Mouse (Mus musculus) cerebellum, adult 2 months (tissue): Measurements from ENCODE around the gene 1500009C09Rik. TPM values are rescaled to one million over a fixed set of nuclear protein-coding genes. Genes with fewer than 3 reads are reported as not detected.

Experiments
- DNase-seq, 2 experiments: peaks; one replicate each; pipeline ENCODE4 v3.0.0; 2021
- H3K27ac ChIP-seq: fragments of 200-500 bp; 2 replicates; pipeline ENCODE4 v1.5.1; 2012; ENCODE audit warnings: low read length, control low read depth, inconsistent platforms; ENCODE audit not compliant: insufficient read depth
- H3K27me3 ChIP-seq: fragments of 200-500 bp; 2 replicates; pipeline ENCODE4 v1.6.1; 2012; ENCODE audit warnings: inconsistent platforms, mild to moderate bottlenecking, low read length, moderate library complexity; ENCODE audit not compliant: control insufficient read depth, insufficient read depth
- H3K4me1 ChIP-seq: fragments of 200-500 bp; 2 replicates; pipeline ENCODE4 v1.6.1; 2011; ENCODE audit warnings: low read length; ENCODE audit not compliant: control insufficient read depth, insufficient read depth
- H3K4me3 ChIP-seq: fragments of 200-500 bp; replicated peaks from 2 replicates; pipeline ENCODE3; 2011; ENCODE audit warnings: mild to moderate bottlenecking, low read depth, low read length, control low read depth; ENCODE audit not compliant: insufficient read depth
- CTCF ChIP-seq: fragments of 200-500 bp; IDR thresholded peaks from 2 replicates; pipeline ENCODE4 v1.5.1; 2011; ENCODE audit warnings: low read depth, mild to moderate bottlenecking, control low read depth, low read length, moderate library complexity, borderline replicate concordance; ENCODE audit not compliant: insufficient read depth
- POLR2A ChIP-seq: fragments of 200-500 bp; IDR thresholded peaks from 2 replicates; pipeline ENCODE4 v1.6.1; 2011; ENCODE audit warnings: low read length, control low read depth, borderline replicate concordance; ENCODE audit not compliant: insufficient read depth
- WGBS: fragments of 180-500 bp; shearing (Covaris S2); methylation state at CpG from one replicate; pipeline ENCODE4 v1.1.7; 2018; 5-methylcytosine and 5-hydroxymethylcytosine counted together
- polyA plus RNA-seq: library from polyadenylated mRNA; depleted of rRNA; stranded (reverse); fragments of >200 nt; gene quantifications from 2 replicates; pipeline ENCODE4 v1.2.3, GENCODE M21; 2012

The 1500009C09Rik gene
- polyA plus RNA-seq, 1 experiment: 218 TPM

DNA sequence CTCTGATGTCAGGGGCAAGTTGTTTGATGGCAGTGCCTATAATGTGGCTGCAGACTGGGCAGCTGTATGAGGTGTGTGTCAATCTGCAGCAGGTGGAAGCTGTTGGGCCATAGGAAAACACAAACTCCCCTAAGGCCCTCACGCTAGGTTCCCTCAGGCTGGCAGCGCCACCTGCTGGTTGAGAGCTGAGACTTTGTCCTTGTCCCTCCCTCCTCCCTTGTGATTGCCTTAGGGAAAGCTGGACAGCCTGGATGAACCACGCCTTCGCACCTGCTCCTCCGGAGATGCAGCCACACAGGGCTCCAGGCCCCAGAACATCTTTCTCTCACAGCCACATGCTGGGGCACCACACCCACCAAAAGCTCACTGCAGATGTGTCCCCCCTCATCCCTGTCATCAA lies 19.0 kb downstream of the 1500009C09Rik start:
- H3K4me3 ChIP-seq: no peak overlapping the region
- TF ChIP-seq POLR2A (no peak), CTCF (peak; percentile 91)
- 1% methylated on average over 5 of the region's 5 CpGs for WGBS
- H3K4me1 ChIP-seq: peaks cover 50% of the 10 kb centered on the region
- no peak overlapping the region for H3K27ac ChIP-seq
- H3K27me3 ChIP-seq: no peaks in the 10 kb centered on the region
- peak; percentile 82 to 84 for DNase-seq

- Histone ChIP-seq H3K27me3 (no peaks in the 10 kb centered on the region), H3K4me1 (peaks cover 59% of the 10 kb centered on the region), H3K27ac (peak overlapping the region; percentile 27; the same call in 1 of the 2 replicates), H3K4me3 (no peak overlapping the region)
- WGBS: 16% methylated on average over 6 of the region's 6 CpGs
- DNase-seq: peak; percentile 63 to 78
- no peak for TF ChIP-seq POLR2A
Measured at GRCm38 (mm10) chr15:82272295-82272694, 20.1 kb downstream of the 1500009C09Rik start.

DNA sequence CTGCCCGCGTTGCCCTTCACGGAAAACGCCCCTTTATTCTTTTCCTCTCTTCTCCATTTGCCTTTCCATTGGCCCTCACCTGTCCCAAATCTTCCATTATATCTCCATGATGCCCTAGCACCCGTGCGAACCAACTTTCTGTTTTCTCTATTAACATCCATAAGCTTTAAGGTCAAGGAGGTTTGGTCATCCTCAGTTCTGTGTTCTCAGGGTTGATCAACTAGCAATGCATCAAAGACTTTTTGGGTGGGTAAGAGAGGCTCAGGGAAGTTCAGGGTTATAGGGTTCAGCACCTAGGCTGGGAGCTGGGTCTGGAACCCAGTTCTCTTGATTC lies 22.4 kb downstream of the 1500009C09Rik start, which contains the start of gene Sept3:
Gene Sept3 (plus strand): TSS at position 301 of the 334 bp plus-strand sequence.
- WGBS: 19% methylated on average over 6 of the region's 6 CpGs
- TF ChIP-seq POLR2A (no peak), CTCF (no peak)

DNA sequence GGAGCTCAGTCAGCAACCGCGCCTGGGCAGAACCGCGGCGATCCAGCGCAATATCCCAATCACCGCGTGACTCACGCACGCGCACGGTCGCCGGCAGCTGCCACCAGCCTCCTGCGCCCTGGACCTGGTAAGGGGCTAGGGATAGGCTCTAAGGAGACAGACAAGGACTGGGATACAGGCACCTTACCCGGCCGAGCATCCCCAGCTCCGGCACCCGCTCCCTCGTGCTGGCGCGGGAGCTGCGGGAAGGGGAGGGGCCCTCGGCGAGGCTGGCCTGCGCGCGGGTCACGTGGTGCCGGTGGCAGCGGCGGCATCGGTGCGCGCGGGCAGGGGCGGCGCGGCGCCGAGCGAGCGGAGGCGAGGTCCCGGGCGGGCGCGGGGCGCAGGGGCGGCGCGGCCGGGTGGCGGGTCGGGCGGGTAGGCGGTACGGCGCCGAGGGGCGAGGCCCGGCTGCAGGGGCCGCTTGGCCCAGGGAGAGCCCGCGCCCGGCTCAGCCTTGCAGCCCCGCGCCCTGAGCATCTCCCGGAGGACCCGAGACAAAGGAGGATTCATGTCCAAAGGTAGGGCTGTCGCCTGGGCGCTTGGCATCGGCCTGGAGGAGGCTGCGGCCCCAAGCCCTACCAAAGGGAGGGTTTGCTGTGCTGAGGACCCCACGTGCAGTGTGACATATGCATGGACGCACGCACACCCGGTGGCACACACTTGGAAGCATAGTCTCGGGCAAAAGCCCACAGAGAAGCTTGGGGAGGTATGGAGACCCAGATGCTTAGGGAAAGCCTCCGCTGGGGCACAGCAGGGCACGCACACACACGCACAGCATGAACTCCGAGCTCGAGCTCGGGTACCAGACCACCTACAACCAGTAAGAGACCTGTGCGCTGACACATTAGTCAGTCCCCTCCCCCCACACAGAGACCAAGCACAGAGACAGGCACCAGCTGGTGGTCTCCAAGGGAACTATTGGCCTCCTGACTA lies 23.0 kb downstream of the 1500009C09Rik start:
- H3K4me3 ChIP-seq: peak overlapping the region; percentile 93
- under 1% methylated on average over 86 of the region's 86 CpGs for WGBS
- peak overlapping the region; percentile 93 for H3K27ac ChIP-seq
- peak; percentile 88 to 91 for DNase-seq
- peaks cover 60% of the 10 kb centered on the region for H3K4me1 ChIP-seq
- no peaks in the 10 kb centered on the region for H3K27me3 ChIP-seq
- TF ChIP-seq CTCF: no peak
- TF ChIP-seq POLR2A: peak; percentile 90

More for the DNA sequence above, 22.4 kb downstream of the 1500009C09Rik start, which contains the start of gene Sept3:
- H3K27me3 ChIP-seq: no peaks in the 10 kb centered on the region
- H3K27ac ChIP-seq: peak within 1 kb of the TSS; percentile 93
- peaks cover 64% of the 10 kb centered on the region for H3K4me1 ChIP-seq
- no peak for DNase-seq
- H3K4me3 ChIP-seq: peak within 1 kb of the TSS; percentile 93

DNA sequence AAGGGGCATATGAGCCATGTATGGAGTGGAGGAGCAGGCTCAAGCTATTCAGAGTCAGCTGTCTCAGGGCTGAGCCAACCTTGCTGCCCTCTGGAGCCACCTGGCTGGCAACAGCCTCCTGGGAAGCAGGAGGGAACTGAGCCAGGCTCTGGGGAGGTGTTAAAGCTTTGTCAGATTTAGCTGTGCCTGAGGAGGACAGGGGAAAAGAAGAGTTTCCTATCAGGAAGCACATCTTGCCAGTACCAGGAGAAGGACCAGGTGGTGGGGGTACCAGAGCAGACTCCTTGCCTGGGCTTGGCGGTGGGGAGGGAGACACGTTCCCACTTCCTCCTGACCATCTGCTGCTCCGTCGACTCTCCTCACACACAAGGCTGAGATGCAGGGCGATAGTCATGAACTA lies 25.4 kb downstream of the 1500009C09Rik start:
- TF ChIP-seq CTCF (no peak), POLR2A (peak; percentile 33; the same call in 1 of the 2 replicates)
- DNase-seq: peak; percentile 90 to 95
- WGBS: 14% methylated on average over 5 of the region's 5 CpGs
- Histone ChIP-seq H3K27me3 (no peaks in the 10 kb centered on the region), H3K4me3 (peak overlapping the region; percentile 93), H3K27ac (peak overlapping the region; percentile 93), H3K4me1 (peaks cover 45% of the 10 kb centered on the region)

- no peaks in the 10 kb centered on the region for H3K27me3 ChIP-seq
- 12% methylated on average over 4 of the region's 4 CpGs for WGBS
- peaks cover 52% of the 10 kb centered on the region for H3K4me1 ChIP-seq
- no peak overlapping the region for H3K27ac ChIP-seq
- no peak for DNase-seq
- TF ChIP-seq CTCF (no peak), POLR2A (no peak)
- H3K4me3 ChIP-seq: no peak overlapping the region
Measured at GRCm38 (mm10) chr15:82280638-82281037, 28.4 kb downstream of the 1500009C09Rik start.

GRCm38 (mm10) chr15:82286157-82286556 lies 34.0 kb downstream of the 1500009C09Rik start:
- TF ChIP-seq CTCF: no peak
- TF ChIP-seq POLR2A: no peak
- Histone ChIP-seq H3K4me1 (peaks cover 15% of the 10 kb centered on the region), H3K27me3 (no peaks in the 10 kb centered on the region), H3K4me3 (no peak overlapping the region), H3K27ac (no peak overlapping the region)
- 73% methylated on average over 12 of the region's 12 CpGs for WGBS
- no peak for DNase-seq

DNA sequence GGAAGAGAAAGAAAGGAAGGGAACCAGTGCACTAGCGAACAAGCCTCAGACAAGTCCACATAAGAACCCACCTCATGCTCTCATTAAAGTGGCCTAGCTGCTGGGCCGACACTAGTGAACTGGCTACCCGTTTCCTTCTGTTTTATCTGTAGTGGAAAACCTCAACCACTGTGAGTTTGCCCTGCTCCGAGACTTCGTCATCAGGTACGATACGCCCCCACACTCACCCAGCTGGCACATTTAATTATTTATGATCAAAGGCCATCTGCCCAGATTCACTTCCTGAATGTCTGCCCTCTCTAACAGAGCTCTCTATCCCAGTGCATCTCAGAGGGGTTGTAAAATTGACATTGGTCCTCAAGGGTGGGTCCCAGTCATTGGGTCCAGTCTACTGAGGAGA lies 38.1 kb downstream of the 1500009C09Rik start:
- no peaks in the 10 kb centered on the region for H3K27me3 ChIP-seq
- H3K4me3 ChIP-seq: no peak overlapping the region
- no peak overlapping the region for H3K27ac ChIP-seq
- peaks cover 14% of the 10 kb centered on the region for H3K4me1 ChIP-seq
- TF ChIP-seq CTCF (no peak), POLR2A (no peak)
- DNase-seq: no peak
- WGBS: 44% methylated on average over 7 of the region's 7 CpGs
